Mouse (Mus musculus) liver, embryonic 15.5 days (tissue): Measurements from ENCODE around the gene Selenbp1. TPM values are rescaled to one million over a fixed set of nuclear protein-coding genes. Genes with fewer than 3 reads are reported as not detected.

Experiments used
- ATAC-seq: fragments of 200-750 bp; cut with Nextera tagmentation; 2 replicates; pipeline ENCODE4 v1.8.0; 2017; ENCODE audit warnings: moderate number of reproducible peaks, mild to moderate bottlenecking, moderate library complexity; ENCODE audit not compliant: insufficient read depth
- H3K27ac ChIP-seq: fragments of 300-500 bp; sonication (generic); replicated peaks from 2 replicates; pipeline ENCODE4 v1.5.1; 2015; ENCODE audit warnings: mild to moderate bottlenecking, inconsistent platforms
- H3K27me3 ChIP-seq: fragments of 300-500 bp; sonication (generic); 2 replicates; pipeline ENCODE4 v1.6.1; 2015; ENCODE audit warnings: mild to moderate bottlenecking, inconsistent platforms
- H3K36me3 ChIP-seq: fragments of 300-500 bp; sonication (generic); replicated peaks from 2 replicates; pipeline ENCODE4 v1.6.1; 2015; ENCODE audit warnings: moderate library complexity, mild to moderate bottlenecking, inconsistent platforms
- H3K4me1 ChIP-seq: fragments of 300-500 bp; sonication (generic); replicated peaks from 2 replicates; pipeline ENCODE4 v1.6.1; 2015; ENCODE audit warnings: inconsistent platforms
- H3K4me2 ChIP-seq: fragments of 300-500 bp; sonication (generic); 2 replicates; pipeline ENCODE4 v1.6.1; 2015; ENCODE audit warnings: moderate library complexity, mild to moderate bottlenecking, inconsistent platforms
- H3K4me3 ChIP-seq: fragments of 300-500 bp; sonication (generic); replicated peaks from 2 replicates; pipeline ENCODE4 v1.5.1; 2015; ENCODE audit warnings: mild to moderate bottlenecking, inconsistent platforms
- H3K9ac ChIP-seq: fragments of 300-500 bp; sonication (generic); 2 replicates; pipeline ENCODE4 v1.6.1; 2015; ENCODE audit warnings: moderate library complexity, mild to moderate bottlenecking, inconsistent platforms
- H3K9me3 ChIP-seq: fragments of 300-500 bp; sonication (generic); replicated peaks from 2 replicates; pipeline ENCODE4 v1.6.1; 2016; ENCODE audit warnings: inconsistent platforms
- WGBS: fragments of 180-500 bp; shearing (Covaris S2); methylation state at CpG from one replicate; pipeline ENCODE4 v1.1.7; 2015; ENCODE audit warnings: mixed read lengths; ENCODE audit not compliant: insufficient replicate concordance; 5-methylcytosine and 5-hydroxymethylcytosine counted together
- polyA plus RNA-seq: library from polyadenylated mRNA; unstranded; fragments of >200 nt; fragmentation: Nextera tagmentation; extraction: Ambion mirVana; gene quantifications from 2 replicates; pipeline ENCODE4 v1.2.1, GENCODE M21; 2015

Selenbp1 gene
- polyA plus RNA-seq, 1 experiment from 2014 or later = 98.5 TPM

- H3K4me2 ChIP-seq = no peak overlapping the region
- WGBS = 91% methylated on average over 2 of the region's 2 CpGs
- no peak for ATAC-seq
Measured at GRCm38 (mm10) chr3:94985513-94985912, 52.7 kb downstream of the Selenbp1 start.

DNA sequence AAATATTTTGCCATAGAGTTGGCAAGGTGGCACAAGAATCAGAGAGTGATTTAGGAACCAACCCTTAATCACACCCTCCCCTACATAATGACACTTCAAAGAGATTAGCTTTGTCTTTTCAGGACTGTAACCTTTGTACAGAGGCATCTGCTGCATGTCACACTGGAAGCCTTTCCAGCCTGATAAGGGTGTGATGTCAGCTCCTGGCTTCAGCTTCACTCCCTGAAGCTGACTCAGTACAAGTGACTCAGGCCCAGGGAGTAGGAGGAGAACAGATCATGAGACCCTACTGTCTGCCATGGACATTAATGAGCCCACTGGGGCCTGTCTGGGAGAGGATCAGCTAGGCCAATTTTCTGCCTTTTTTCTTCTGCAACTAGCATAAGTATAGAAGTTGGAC is 54.7 kb downstream of the Selenbp1 start:
- H3K36me3 ChIP-seq = peaks cover 59% of the 10 kb centered on the region
- H3K4me2 ChIP-seq = no peak overlapping the region
- H3K4me3 ChIP-seq = no peak overlapping the region
- 0 out of 2 replicates have a peak overlapping the region, but pooled peaks have one; percentile 41 for H3K27ac ChIP-seq
- peak; percentile 53 for ATAC-seq
- no peak overlapping the region for H3K9ac ChIP-seq
- H3K27me3 ChIP-seq = no peaks in the 10 kb centered on the region
- H3K4me1 ChIP-seq = peaks cover 37% of the 10 kb centered on the region
- no peaks in the 10 kb centered on the region for H3K9me3 ChIP-seq

More at GRCm38 (mm10) chr3:94985513-94985912, 52.7 kb downstream of the Selenbp1 start:
- no peak overlapping the region for H3K27ac ChIP-seq
- H3K36me3 ChIP-seq = peaks cover 59% of the 10 kb centered on the region
- no peaks in the 10 kb centered on the region for H3K9me3 ChIP-seq
- no peak overlapping the region for H3K4me3 ChIP-seq
- H3K9ac ChIP-seq = no peak overlapping the region
- peaks cover 37% of the 10 kb centered on the region for H3K4me1 ChIP-seq
- H3K27me3 ChIP-seq = no peaks in the 10 kb centered on the region

DNA sequence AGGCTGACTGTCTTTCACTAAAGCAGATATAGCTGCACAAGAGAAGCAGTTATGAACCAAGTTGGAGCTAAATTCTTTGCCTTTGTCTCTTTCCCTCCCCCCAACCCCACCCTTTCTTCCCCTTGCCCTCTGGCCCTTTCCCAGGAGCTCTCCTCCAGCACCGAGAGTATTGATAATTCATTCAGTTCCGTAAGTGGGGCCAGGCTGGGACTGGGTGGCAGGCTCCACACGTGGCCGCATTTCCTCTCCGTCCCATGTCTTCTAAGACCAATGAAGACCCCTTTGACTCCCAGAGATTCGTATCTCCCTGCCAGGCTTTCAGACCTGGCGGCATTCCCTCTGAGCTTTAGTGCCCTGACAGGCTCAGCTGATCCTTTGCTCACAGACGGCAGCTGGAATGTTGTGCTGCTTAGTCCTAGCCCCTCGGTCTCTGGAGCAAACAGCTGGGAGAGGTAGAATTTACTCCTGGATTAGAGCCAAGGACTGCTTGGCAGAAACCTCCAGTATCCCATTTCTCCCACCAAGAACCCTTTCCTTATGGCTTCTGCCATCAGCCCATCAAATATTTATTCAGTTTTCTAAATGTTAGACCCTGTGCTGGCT is 56.4 kb downstream of the Selenbp1 start:
- no peaks in the 10 kb centered on the region for H3K27me3 ChIP-seq
- H3K27ac ChIP-seq = no peak overlapping the region
- no peak overlapping the region for H3K4me2 ChIP-seq
- no peak overlapping the region for H3K9ac ChIP-seq
- no peak overlapping the region for H3K4me3 ChIP-seq
- ATAC-seq = no peak
- peaks cover 37% of the 10 kb centered on the region for H3K4me1 ChIP-seq
- H3K9me3 ChIP-seq = no peaks in the 10 kb centered on the region
- 69% methylated on average over 9 of the region's 9 CpGs for WGBS
- peaks cover 62% of the 10 kb centered on the region for H3K36me3 ChIP-seq

Other genes with a start within 250 kb of the Selenbp1 start
- gene Selenbp2, start 239.5 kb upstream of the Selenbp1 start, polyA plus RNA-seq = 69.0 and 92.7 TPM in 2 replicates
- gene Cgn, start 146.6 kb upstream of the Selenbp1 start, polyA plus RNA-seq = 11.2 and 14.1 TPM in 2 replicates
- gene Pogz, start 95.5 kb upstream of the Selenbp1 start, polyA plus RNA-seq = 2.9 and 3.3 TPM in 2 replicates
- 166 and 172 TPM in 2 replicates for gene Psmb4, start 46.1 kb upstream of the Selenbp1 start, polyA plus RNA-seq
- 1.3 and 1.5 TPM in 2 replicates for gene Rfx5, start 21.0 kb downstream of the Selenbp1 start, polyA plus RNA-seq
- gene Pi4kb, start 41.7 kb downstream of the Selenbp1 start, polyA plus RNA-seq = 8.7 and 10.3 TPM in 2 replicates
- gene Zfp687, start 82.4 kb downstream of the Selenbp1 start, polyA plus RNA-seq = 7.2 and 7.4 TPM in 2 replicates
- gene Psmd4, start 109.6 kb downstream of the Selenbp1 start, polyA plus RNA-seq = 151 and 159 TPM in 2 replicates
- gene Pip5k1a, start 173.9 kb downstream of the Selenbp1 start, polyA plus RNA-seq = 8.5 and 8.7 TPM in 2 replicates
- 31.4 and 36.6 TPM in 2 replicates for gene Vps72, start 178.0 kb downstream of the Selenbp1 start, polyA plus RNA-seq
- gene Tmod4, start 191.4 kb downstream of the Selenbp1 start, polyA plus RNA-seq = 0.53 and 0.88 TPM in 2 replicates
- 25.6 and 26.1 TPM in 2 replicates for gene Scnm1, start 201.0 kb downstream of the Selenbp1 start, polyA plus RNA-seq
- 7.1 and 8.3 TPM in 2 replicates for gene Lysmd1, start 201.0 kb downstream of the Selenbp1 start, polyA plus RNA-seq
- 9.3 and 9.8 TPM in 2 replicates for gene Tnfaip8l2, start 209.3 kb downstream of the Selenbp1 start, polyA plus RNA-seq
- 0.37 and 0.68 TPM in 2 replicates for gene Sema6c, start 227.4 kb downstream of the Selenbp1 start, polyA plus RNA-seq